Mouse (Mus musculus): Measurements from ENCODE around the gene Pagr1a. TPM values are rescaled to one million over a fixed set of nuclear protein-coding genes. Genes with fewer than 3 reads are reported as not detected.

Gene Pagr1a
- polyA plus RNA-seq (2012; ENCODE audit: insufficient read depth, insufficient read length, low replicate concordance, missing spikeins): not detected in 2 replicates

DNA sequence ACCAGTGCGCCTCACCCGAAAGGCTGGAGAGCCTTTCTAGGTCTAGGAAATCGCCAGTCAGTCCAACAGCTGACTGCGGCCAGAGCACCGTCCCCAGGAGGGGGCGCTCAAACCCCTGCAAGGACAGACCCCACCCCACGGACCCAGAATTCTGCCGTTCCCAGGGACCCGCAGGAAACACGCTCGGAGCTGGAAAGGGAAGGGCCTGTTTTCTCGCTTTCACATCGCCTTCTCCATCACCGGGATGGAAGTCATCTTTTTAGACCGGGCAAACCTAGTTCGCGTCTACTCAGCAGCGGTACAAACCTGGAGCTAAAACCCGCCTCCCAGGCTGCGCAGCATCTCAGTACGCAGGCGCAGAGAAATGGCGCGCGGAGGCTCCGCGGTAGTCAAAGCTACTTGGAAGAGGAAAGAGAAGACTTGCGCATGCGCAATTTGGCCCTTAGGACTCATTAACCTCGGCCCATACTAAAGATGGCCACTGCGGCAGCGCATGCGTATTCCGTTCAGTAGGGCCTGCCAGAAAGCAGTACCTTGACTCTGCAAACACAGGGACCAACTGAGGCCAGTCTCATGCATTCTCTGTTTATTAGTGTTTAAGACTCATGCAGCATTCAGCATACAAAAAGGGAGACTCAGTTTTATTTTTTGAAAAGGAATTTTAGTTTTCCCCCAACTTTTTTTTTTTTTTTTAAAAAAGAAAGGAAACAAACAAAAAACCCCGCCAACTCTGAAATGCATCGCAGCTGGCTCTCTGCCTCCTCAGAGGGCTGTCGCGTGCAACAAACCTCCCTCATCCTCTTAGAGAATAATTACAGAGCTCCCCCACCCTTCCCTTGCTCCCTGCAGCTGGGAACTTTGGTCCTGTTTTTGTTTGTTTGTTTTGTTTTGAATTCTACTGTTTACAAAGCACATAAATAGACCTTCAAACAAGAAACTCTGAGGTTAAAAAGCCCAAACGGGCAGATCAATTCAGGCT lies at the start of gene Pagr1a:
TSS of gene Pagr1a (minus strand) at position 382 of the 979 bp plus-strand sequence.
- H3K4me1 ChIP-seq (ENCODE audit: control insufficient read depth, insufficient read depth, low read length): peaks cover 62% of the 10 kb centered on the region
- H3K4me3 ChIP-seq (ENCODE audit: insufficient read depth, low read depth, low read length): peak within 1 kb of the TSS; percentile 91
- peak; percentile 95 for TF ChIP-seq CTCF (IDR thresholded peaks at IDR 0.05; ENCODE audit: insufficient read depth, low read depth, low read length)
- TF ChIP-seq POLR2A (IDR thresholded peaks at IDR 0.05; ENCODE audit: insufficient read depth, low read depth, low read length): peak; percentile 78
- WGBS: under 1% methylated on average over 39 of the region's 39 CpGs
- peak within 1 kb of the TSS; percentile 94 for H3K27ac ChIP-seq (ENCODE audit: insufficient read depth, low read depth, low read length)

DNA sequence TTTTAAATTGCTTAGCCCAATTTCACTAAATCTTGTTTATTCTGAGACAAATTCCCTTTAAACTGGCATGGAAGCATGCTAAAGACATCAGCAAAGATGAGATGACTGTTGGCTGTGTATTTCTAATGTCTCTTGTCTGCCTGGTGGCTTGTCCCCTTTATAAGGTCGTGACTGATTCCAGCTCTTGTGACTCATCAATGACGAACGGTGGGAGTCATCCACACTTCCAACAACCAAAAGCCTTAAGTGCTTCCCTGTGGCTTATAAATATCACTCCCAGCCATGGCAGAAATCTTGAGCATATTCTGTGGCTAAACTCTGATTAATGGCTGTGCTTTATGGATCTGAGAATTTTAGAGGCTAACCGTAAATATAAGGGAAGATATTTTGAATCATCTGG lies 49.2 kb upstream of the Pagr1a start:
- TF ChIP-seq POLR2A (IDR thresholded peaks at IDR 0.05; ENCODE audit: insufficient read depth, low read depth, low read length): no peak
- no peak overlapping the region; the same call in 1 of the 2 replicates for H3K27ac ChIP-seq (ENCODE audit: insufficient read depth, low read depth, low read length)

DNA sequence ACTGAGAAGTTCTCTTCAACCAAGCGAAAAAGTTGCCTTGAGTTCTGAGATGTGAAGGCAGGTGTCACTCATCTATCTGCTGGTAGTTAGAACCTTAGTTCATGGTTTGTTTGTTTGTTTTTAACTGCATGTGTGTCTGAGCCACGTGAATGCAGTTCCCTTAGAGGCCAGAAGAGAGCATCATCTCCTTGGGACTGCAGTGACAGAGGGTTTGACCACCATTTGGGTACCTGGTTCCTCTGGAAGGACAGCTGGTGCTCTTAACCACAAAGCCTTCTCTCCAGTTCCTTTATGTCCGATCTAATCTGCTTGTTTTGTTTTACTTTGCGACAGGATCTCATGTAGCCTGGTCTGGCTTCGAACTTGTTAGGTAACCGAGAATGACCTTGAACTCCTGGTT lies 48.4 kb upstream of the Pagr1a start:
- H3K4me3 ChIP-seq (ENCODE audit: insufficient read depth, low read depth, low read length): no peak overlapping the region
- H3K27ac ChIP-seq (ENCODE audit: insufficient read depth, low read depth, low read length): no peak overlapping the region
- H3K4me1 ChIP-seq (ENCODE audit: control insufficient read depth, insufficient read depth, low read length): no peaks in the 10 kb centered on the region
- WGBS: 91% methylated on average over 6 of the region's 6 CpGs
- no peak for TF ChIP-seq POLR2A (IDR thresholded peaks at IDR 0.05; ENCODE audit: insufficient read depth, low read depth, low read length)
- no peak for TF ChIP-seq CTCF (IDR thresholded peaks at IDR 0.05; ENCODE audit: insufficient read depth, low read depth, low read length)

More for the DNA sequence above, 49.2 kb upstream of the Pagr1a start:
- H3K4me1 ChIP-seq (ENCODE audit: control insufficient read depth, insufficient read depth, low read length): no peaks in the 10 kb centered on the region
- no peak overlapping the region for H3K4me3 ChIP-seq (ENCODE audit: insufficient read depth, low read depth, low read length)
- 48% methylated on average over 4 of the region's 4 CpGs for WGBS

DNA sequence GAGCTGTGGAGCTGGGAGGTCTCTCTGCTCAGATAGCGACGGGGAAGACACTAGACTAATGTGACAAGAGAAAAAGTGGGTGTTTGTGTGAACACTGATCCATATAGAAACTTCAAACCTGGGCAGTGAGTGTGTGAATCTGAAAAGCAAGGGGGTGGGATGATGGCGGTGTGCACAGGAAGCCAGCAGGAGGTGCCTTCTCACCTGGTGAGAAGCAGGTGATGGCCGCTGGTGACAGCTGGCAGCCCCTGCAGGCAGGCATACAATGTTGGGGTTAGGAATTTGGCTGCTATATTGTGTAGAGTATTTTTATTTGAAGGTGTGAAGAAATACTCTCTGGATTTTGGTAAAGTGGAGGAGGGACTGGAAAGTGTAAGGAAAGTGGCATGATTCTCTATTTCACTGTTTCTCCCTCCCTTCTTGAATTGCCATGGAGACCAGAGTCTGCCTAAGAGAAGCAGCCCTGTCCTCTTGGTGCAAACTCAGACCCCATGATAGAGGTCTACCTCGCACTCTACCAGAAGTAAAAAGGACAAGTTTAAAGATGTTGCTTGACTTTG lies 38.0 kb upstream of the Pagr1a start:
- no peak overlapping the region for H3K4me3 ChIP-seq (ENCODE audit: insufficient read depth, low read depth, low read length)
- no peak for TF ChIP-seq POLR2A (IDR thresholded peaks at IDR 0.05; ENCODE audit: insufficient read depth, low read depth, low read length)
- no peak for TF ChIP-seq CTCF (IDR thresholded peaks at IDR 0.05; ENCODE audit: insufficient read depth, low read depth, low read length)
- H3K4me1 ChIP-seq (ENCODE audit: control insufficient read depth, insufficient read depth, low read length): no peaks in the 10 kb centered on the region
- H3K27ac ChIP-seq (ENCODE audit: insufficient read depth, low read depth, low read length): no peak overlapping the region
- 65% methylated on average over 5 of the region's 5 CpGs for WGBS

DNA sequence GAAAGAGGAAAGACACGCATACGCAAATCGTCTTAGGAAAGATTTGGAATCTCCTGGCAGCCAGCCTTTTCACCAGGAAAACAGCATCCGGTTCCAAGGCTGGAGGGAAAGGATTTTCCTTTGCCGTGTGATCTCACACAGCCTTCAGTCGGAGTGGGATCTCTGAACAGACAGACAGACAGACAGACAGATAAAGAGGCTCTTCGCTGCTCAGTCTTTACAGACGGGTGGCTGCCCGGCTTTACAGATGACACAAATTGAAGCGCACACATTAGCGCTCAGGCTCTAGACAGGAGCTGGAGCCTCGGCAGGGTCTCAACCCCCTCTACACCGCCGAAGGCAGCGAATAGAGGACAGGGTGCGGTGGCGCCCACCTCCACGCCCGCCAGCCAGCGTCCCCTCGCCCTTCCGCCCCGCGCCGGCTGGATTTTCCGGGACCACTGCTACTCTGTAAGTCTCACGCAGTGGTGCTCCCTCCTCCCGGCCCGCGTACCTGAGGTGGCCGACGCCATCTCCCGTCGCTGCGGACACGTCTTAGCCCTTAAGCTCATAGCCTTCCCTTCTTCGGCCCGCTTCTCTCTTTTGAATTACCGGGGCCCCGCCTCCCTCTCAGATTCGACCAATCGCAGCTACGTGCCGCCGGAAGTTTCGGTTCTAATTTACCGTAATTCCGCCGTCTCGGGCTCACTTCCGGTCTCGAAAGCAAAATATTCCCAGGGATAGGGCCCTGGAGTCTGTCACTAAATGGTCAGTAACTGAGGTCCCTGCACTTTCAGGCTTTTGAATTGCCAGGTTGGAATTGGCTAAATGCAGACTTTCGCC lies 24.9 kb upstream of the Pagr1a start, which contains the start of gene Kif22:
TSS of gene Kif22 (minus strand) at position 621 of the 822 bp plus-strand sequence.
- WGBS: under 1% methylated on average over 53 of the region's 53 CpGs
- TF ChIP-seq CTCF (IDR thresholded peaks at IDR 0.05; ENCODE audit: insufficient read depth, low read depth, low read length) (no peak), POLR2A (IDR thresholded peaks at IDR 0.05; ENCODE audit: insufficient read depth, low read depth, low read length) (no peak)
- peak within 1 kb of the TSS; percentile 49 for H3K4me3 ChIP-seq (ENCODE audit: insufficient read depth, low read depth, low read length)
- H3K27ac ChIP-seq (ENCODE audit: insufficient read depth, low read depth, low read length): no peak within 1 kb of the TSS
- peaks cover 5% of the 10 kb centered on the region for H3K4me1 ChIP-seq (ENCODE audit: control insufficient read depth, insufficient read depth, low read length)

DNA sequence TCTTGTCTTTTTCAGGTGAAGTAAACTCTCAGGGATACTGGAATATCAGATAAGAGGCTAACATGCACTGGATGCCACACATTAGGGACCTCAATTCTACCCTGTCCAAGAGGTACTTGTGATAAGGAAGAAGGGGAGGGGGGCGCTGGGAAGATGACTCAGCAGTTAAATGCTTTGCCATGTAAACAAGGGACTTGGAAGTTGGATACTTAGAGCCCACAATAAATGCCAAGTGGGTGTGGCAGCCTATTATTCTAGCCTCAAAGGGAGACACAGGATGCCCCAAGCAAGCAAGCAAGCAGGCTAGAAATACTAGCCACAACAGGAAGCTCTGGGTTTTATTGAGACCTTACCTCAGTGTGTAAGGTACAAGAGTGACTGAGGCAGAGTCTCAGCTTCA lies 14.1 kb upstream of the Pagr1a start:
- TF ChIP-seq CTCF (IDR thresholded peaks at IDR 0.05; ENCODE audit: insufficient read depth, low read depth, low read length) (no peak), POLR2A (IDR thresholded peaks at IDR 0.05; ENCODE audit: insufficient read depth, low read depth, low read length) (no peak)
- H3K27ac ChIP-seq (ENCODE audit: insufficient read depth, low read depth, low read length): no peak overlapping the region
- no peak overlapping the region for H3K4me3 ChIP-seq (ENCODE audit: insufficient read depth, low read depth, low read length)
- 74% methylated on average over 1 of the region's 1 CpGs for WGBS
- peaks cover 6% of the 10 kb centered on the region for H3K4me1 ChIP-seq (ENCODE audit: control insufficient read depth, insufficient read depth, low read length)

DNA sequence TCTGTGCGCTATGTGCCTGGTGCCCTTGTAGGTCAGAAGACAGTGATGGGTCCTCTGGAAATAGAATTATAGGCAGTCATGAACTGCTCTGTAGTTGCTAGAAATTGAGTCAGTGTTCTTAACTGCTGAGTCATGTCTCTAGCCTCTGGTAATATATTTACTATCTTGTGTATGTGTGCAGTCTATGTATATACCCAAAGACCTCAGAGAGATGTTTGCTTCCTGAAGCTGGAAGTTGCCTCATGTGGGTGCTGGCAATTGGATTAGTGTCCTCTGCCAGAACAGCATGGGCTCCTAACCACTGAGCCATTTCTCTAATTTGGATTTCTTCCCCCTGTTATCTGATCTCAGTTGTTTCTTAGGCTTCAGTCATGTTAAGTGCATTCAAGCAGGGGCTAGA lies 13.0 kb upstream of the Pagr1a start:
- no peak overlapping the region for H3K27ac ChIP-seq (ENCODE audit: insufficient read depth, low read depth, low read length)
- H3K4me3 ChIP-seq (ENCODE audit: insufficient read depth, low read depth, low read length): no peak overlapping the region
- 81% methylated on average over 1 of the region's 1 CpGs for WGBS
- peaks cover 11% of the 10 kb centered on the region for H3K4me1 ChIP-seq (ENCODE audit: control insufficient read depth, insufficient read depth, low read length)
- TF ChIP-seq POLR2A (IDR thresholded peaks at IDR 0.05; ENCODE audit: insufficient read depth, low read depth, low read length): no peak
- no peak for TF ChIP-seq CTCF (IDR thresholded peaks at IDR 0.05; ENCODE audit: insufficient read depth, low read depth, low read length)

DNA sequence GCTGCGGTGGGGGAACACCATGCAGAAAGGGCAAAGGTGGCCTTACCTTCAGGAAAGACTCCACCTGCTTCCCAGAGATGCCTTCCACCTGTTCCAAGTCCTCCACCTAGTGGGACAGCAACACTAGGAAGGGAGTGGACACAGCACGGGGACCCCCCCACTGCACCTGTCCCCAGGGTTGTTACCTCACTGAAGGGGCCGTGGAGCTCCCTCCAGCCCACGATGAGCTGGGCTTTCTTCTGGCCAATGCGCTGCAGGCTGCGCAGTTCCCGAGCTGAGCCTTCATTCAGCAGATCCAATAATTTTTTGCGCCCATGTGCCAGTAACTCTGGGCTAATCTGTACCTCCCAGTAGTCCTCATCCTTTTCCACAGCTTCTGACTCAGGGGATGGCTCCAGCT lies 10.7 kb upstream of the Pagr1a start:
- no peak for TF ChIP-seq CTCF (IDR thresholded peaks at IDR 0.05; ENCODE audit: insufficient read depth, low read depth, low read length)
- TF ChIP-seq POLR2A (IDR thresholded peaks at IDR 0.05; ENCODE audit: insufficient read depth, low read depth, low read length): no peak
- Histone ChIP-seq H3K4me3 (ENCODE audit: insufficient read depth, low read depth, low read length) (peak overlapping the region; percentile 57), H3K27ac (ENCODE audit: insufficient read depth, low read depth, low read length) (peak overlapping the region; percentile 94), H3K4me1 (ENCODE audit: control insufficient read depth, insufficient read depth, low read length) (peaks cover 33% of the 10 kb centered on the region)
- WGBS: 25% methylated on average over 8 of the region's 8 CpGs
